Mouse (Mus musculus) left cerebral cortex, postnatal 14 days (tissue): Measurements from ENCODE around the gene Susd3. TPM values are rescaled to one million over a fixed set of nuclear protein-coding genes. Genes with fewer than 3 reads are reported as not detected.

Source experiments
- DNase-seq, 2 experiments: peaks; one replicate each; pipeline ENCODE4 v3.0.0; 2021 to 2022; ENCODE audit warnings: low spot score in 2 of 2, mixed read lengths in 1 of 2
- intact Hi-C: fragments of 180-260 bp; cut with DNase I; formaldehyde crosslinking; loops from one replicate; pipeline ENCODE4 v1.15.1; 2025
- total RNA-seq, 2 experiments: library from RNA; stranded (reverse); gene quantifications; 2 replicates each; pipeline ENCODE4 v1.2.3; 2021

The Susd3 gene
- total RNA-seq, 2 experiments from 2014 or later = 2.5 to 5.0 TPM

- intact Hi-C loops = no loop called here
- DNase-seq = peak; percentile 87 to 90
Measured at GRCm38 (mm10) chr13:49215504-49216219, 32.8 kb downstream of the Susd3 start, which contains the start of gene Card19. Gene Card19, minus strand, starts transcription at chr13:49216037.

GRCm38 (mm10) chr13:49215128-49215503 is 33.4 kb downstream of the Susd3 start:
- intact Hi-C loops = no loop called here
- DNase-seq = no peak

GRCm38 (mm10) chr13:49214454-49214853 is 34.1 kb downstream of the Susd3 start:
- intact Hi-C loops = no loop called here

GRCm38 (mm10) chr13:49213531-49213932 is 35.0 kb downstream of the Susd3 start:
- intact Hi-C loops = no loop called here
- DNase-seq = peak in 1 of 2 experiments; percentile 29

More at GRCm38 (mm10) chr13:49214454-49214853, 34.1 kb downstream of the Susd3 start:
- DNase-seq = no peak

- DNase-seq = no peak
- intact Hi-C loops = no loop called here
Measured at GRCm38 (mm10) chr13:49212711-49213500, 35.6 kb downstream of the Susd3 start.

- intact Hi-C loops = no loop called here
- no peak for DNase-seq
Measured at GRCm38 (mm10) chr13:49209306-49209705, 39.2 kb downstream of the Susd3 start.

- intact Hi-C loops = no loop called here
- DNase-seq = no peak
Measured at GRCm38 (mm10) chr13:49206341-49206740, 42.2 kb downstream of the Susd3 start.

- DNase-seq = peak; percentile 85 to 88
- intact Hi-C loops = no loop called here
Measured at GRCm38 (mm10) chr13:49205381-49205998, 43.0 kb downstream of the Susd3 start.

GRCm38 (mm10) chr13:49202556-49202955 is 46.0 kb downstream of the Susd3 start:
- intact Hi-C loops = no loop called here
- no peak for DNase-seq

- intact Hi-C loops = no loop called here
- no peak for DNase-seq
Measured at GRCm38 (mm10) chr13:49200688-49201087, 47.8 kb downstream of the Susd3 start.

GRCm38 (mm10) chr13:49199891-49200290 is 48.6 kb downstream of the Susd3 start:
- intact Hi-C loops = no loop called here
- DNase-seq = no peak

- no peak for DNase-seq
- intact Hi-C loops = no loop called here
Measured at GRCm38 (mm10) chr13:49198734-49199133, 49.8 kb downstream of the Susd3 start.

- peak; percentile 54 to 67 for DNase-seq
- intact Hi-C loops = no loop called here
Measured at GRCm38 (mm10) chr13:49196766-49197165, 51.7 kb downstream of the Susd3 start.

GRCm38 (mm10) chr13:49196211-49196610 is 52.3 kb downstream of the Susd3 start:
- intact Hi-C loops = no loop called here

GRCm38 (mm10) chr13:49195651-49196050 is 52.9 kb downstream of the Susd3 start:
- intact Hi-C loops = no loop called here
- no peak for DNase-seq

More at GRCm38 (mm10) chr13:49196211-49196610, 52.3 kb downstream of the Susd3 start:
- DNase-seq = no peak

GRCm38 (mm10) chr13:49194811-49195210 is 53.7 kb downstream of the Susd3 start:
- intact Hi-C loops = no loop called here
- DNase-seq = no peak

GRCm38 (mm10) chr13:49193650-49194049 is 54.9 kb downstream of the Susd3 start:
- intact Hi-C loops = no loop called here
- no peak for DNase-seq

GRCm38 (mm10) chr13:49192156-49192855 is 56.2 kb downstream of the Susd3 start:
- DNase-seq = no peak
- intact Hi-C loops = no loop called here

GRCm38 (mm10) chr13:49191673-49192035 is 56.9 kb downstream of the Susd3 start:
- no peak for DNase-seq
- intact Hi-C loops = no loop called here
